Mouse (Mus musculus) c-Kit-positive CD71-positive TER-119-positive erythroid progenitor cells, embryonic 14.5 days (primary cell): ENCODE measurements around the gene Exoc6b.
A peak's percentile ranks its signal among the peaks of the same experiment; 100 is the strongest.

Experiments used
- DNase-seq: peaks from one replicate; pipeline ENCODE4 v3.0.0-alpha.2; 2013; ENCODE audit warnings: low spot score

Exoc6b gene

DNA sequence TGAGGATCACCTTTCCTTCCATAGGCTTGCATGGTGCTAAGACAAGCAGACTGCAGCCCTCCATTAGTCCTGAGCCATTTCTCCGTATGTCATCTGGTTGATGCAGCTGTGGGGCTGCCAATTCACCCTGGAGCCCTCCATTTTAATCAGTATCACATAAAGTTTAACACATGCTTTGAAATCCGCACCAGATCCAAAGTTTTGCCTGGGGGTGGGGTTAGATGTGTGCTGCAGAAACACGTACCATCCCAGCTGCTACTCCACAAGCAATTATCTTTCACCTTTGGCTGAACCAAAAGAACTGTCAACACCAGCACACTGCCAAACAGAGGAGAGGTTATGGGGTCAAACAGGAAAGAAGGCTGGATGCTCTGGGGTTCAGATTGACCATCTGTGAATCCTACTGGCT is 92.7 kb downstream of the Exoc6b start:
- DNase-seq = no peak

DNA sequence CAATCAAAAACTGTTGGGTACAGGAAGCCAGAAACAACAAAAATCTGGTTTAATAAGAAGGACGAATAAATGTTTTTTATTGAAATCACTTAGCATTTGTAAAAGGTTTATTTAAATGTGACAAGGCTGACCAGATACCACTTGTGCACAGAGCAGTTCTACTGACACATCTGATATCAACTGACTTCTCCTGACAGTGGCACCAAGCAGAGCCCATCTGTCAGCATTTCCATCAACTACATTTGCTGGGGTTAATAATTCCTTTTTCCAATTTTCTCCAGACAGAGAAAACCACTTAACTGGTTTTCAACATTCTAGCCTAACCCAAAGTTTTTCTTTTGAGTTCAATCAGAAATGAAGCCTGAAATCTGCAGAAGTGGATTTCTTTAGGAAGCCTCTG is 100.8 kb downstream of the Exoc6b start:
- DNase-seq = no peak

DNA sequence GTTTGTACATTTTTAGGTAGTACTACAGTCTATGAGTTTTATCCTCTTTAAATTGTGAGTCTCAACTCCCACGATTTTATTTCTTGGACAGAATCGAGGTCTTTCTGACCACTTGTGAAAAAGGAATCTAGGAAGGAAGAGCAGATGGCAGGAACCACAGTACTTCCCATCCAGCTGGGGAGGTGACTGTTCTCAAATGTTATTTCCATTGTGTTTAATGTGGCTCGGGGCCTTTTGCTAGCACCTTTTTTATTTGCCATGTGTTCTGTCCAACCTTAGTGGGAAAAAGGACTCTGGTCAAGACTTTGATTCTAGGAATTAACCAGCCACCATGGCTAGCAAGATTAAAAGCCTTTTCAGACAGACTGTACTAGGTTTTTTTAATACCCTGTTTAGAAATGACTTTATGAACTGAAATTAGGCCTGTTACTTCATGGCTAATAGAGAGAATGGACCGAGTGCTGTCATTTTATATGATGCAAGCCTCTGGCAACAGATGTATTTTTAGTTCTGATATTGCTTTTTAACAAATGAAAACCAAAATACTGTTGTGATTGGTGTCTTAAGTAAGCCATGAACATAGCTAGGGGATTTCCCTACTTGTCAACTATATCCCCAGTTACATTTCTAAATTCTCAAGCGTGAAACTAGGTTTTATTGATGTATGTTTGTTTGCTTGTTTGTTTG is 104.4 kb downstream of the Exoc6b start:
- no peak for DNase-seq

DNA sequence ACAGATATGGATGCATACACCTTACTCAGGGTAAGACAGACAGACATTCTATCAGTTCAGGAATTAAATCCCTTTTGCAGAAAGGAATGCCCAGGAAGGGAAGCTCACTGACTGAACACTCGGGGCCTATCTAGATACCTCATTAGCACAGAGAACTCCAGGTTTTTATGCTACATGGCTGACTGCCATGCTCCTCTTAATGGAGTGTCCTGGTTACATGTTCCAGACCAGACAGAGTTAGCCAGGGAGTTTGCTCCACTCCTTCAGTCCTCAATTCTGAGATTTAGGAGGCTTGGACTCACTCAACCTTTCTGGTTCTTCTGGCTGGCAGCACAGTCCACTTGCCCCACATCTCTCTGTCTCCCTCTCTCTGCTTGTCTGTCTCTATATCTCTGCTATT is 106.3 kb downstream of the Exoc6b start:
- DNase-seq = no peak

DNA sequence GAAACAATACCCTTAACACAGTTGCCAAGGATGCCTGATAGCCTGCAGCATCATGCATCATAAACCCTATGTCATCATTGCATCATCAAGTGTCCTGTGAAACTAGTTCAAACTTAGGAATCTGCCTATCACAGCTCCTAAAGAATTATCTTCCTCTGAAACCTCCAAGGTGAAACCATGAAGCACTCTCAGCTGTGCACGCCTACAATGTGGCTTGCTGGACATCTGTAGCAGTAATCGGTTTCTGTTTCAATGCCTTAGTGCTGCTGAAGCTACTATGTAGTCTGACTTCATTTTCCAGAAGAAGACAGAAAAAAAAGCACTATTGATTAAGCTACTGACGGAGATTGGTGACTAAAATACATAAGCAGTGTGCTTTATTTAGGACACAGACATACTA is 107.5 kb downstream of the Exoc6b start:
- no peak for DNase-seq

DNA sequence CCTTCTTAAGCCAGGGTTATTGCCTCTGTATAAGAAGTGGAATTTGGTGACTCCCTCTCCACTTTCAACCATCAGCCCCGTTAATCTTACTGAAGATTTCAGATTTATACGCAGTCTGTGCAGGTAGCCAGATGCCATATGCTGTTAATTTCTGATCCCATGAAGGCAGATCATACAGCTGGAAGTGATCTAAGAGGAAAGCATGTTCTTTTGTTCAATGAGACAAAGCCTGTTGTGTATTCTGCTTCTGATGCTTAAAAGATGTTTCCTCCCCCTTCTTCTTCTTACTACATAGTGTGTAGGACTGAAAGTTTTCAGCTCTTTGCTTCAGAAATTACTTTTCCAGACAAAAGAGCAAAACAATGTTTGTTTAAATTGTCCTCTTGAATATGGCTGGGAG is 109.8 kb downstream of the Exoc6b start:
- no peak for DNase-seq

DNA sequence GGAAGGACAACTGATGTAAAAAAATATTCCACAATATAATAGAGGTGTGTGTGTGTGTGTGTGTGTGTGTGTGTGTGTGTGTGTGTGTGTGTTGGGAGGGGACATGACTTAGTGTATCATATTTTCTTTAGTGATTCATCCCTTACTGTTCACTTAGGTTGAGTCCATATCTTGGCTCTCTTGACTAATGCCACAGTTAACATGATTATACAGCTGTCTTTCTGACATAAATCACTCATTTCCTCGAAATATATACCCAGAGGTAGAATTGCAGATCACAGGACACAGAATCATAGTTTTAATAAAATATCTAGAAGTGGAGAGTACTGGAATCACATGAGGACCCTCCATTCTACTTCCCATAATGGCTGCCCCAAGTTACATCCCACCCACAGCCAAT is 117.7 kb downstream of the Exoc6b start:
- DNase-seq = no peak

DNA sequence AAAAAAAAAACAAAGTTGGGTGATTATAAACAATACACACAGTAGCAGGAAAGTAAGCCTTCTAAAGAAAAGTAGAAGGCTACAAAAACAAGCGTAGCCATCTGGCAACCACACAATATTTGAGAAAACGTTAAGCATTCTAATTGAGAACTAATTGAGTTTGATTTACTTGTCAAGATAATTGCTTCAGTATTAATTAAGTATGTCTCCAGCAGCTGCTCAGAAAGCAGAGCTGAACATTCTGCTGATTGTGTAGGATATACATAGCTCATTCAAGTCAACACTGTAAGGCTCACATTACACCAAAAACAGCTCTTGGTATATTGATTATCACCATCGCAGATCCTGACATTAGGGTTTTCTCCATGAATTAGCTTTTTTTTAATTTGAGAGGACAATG is 122.7 kb downstream of the Exoc6b start:
- no peak for DNase-seq

DNA sequence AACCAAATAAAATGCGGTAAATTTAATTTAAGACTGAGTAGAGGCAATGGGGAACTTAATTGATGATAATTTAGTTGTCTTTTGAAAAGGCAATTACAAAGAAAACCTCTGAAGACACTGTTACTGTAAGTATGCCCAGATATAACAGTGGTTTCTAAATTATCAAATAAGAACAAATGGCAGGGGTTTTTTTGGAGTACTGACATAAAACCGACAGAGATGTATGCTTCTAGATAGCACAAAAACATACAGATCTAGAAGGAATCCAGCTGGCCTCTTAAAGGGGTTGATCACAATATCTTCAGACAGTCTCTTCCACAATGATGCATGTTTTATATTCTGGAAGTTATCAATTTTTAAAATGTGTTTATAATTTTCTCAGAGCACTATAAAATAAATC is 123.2 kb downstream of the Exoc6b start:
- DNase-seq = no peak

DNA sequence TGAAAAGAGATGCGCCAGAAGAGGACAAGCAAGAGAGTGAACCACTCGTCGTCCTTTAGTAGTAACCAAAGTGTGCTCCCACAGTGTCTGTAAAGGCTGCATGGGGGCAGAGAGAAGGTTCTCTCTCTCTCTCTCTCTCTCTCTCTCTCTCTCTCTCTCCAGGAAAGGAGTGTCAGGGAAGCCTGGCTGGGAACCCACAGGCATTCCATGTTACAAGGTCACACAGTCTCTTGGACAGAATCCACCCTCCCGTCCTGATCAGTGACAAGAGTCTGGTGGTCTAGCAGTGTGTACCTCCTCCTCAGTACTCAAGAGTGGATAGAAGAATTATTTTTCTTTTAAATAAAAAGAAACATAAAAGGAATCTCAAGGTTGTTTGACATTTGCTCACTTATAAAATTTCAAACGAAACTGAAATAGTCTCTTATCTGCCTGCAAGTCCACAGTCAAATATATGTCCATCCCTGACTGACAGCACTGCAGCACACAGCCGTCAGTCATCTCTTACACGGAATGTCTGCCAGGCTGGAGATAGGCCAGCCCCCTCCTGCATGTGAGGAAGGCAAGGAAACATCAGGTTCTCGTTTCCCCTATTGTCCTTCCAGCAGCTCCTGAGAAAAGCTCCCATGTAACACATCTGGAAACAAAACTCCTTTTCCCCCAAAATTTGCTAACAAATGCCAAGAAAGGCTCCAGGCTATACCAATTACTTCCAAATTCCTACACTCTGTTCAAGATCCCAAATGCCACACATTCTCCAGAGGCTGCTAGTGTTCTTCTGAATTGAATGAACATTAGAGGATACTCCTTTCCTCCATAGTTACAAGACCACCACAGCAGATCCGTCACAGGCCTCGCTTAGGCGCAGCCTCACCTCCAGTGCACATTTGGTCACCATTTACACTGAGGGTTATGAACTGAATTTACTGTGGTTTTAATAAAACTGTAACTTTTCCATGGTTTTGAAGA is 136.1 kb downstream of the Exoc6b start:
- no peak for DNase-seq

DNA sequence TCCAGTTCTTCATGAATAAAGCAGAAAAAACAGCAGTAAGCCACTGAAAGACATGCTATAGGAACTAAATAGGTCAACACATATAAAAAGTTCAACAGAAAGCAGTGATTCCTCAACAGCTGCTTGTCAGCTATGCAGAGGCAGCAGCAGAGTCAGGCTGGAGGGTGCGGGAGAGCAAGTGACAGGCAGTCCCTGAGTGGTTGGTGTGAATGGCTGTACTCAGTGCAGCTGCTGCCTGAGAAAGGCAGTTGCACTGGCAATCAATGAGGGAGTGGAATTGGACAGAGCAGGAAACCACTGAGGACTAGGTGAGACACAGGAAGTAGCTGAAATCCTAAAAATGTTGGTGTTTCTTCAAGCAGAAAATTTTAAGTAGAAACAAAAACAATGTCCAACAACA is 138.3 kb downstream of the Exoc6b start:
- no peak for DNase-seq

DNA sequence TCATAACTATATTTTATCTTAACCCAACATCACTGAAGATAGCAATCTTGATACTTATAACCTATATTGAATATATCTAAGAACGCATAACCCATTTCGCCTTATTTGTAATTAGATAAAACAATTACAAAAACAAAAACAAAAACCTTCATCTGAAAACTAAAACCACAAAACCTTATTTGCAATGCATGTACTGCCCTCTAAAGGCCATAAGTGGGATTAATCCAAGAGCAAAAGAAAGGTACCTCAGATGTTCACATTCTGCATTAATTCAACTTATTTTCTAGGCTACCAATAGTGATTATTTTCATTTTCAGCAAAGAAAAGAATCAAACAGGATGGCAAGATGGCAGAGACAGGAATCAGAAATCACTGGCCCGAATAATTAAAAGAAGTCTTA is 143.2 kb downstream of the Exoc6b start:
- peak; percentile 41 for DNase-seq

DNA sequence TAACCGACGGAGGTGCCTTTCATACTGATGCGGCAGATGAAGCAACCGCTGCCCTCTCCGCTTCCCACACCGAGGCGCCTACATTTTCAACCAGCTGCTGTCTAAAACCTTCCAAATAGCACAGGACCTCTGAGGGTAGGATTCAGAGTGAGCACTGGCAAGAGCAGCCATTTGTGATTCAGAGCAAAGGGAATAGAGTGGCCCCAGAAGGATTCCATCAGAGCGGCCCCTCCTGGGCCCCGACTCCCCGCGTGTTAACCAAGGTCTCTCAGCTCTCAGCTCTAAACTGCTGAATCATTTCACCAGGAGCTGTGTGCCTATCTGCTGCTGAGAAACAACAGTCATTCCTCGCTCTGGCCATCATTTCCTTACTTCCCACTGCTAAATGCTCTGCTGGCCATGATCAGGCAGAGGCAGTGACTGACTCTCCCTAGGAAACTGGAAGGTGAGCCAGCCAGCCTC is 145.5 kb downstream of the Exoc6b start:
- DNase-seq = peak; percentile 25

DNA sequence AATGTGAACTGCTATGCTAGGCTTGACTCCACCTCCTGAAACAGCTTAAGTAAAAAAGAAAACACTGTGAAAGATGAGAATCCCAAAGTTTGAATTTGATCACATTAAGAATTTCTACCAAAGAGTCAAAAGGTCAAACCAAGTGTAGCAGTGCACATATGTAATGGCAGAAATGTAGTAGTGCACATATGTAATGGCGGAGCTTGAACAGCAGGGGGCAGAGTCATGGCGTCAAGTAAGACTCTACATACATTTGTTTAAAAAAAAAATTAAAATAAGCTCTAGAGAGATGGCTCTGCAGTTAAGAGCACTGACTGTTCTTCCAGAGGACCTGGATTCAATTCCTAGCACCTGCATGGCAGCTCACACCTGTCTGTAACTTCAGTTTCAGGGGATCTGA is 153.0 kb downstream of the Exoc6b start:
- peak; percentile 48 for DNase-seq

DNA sequence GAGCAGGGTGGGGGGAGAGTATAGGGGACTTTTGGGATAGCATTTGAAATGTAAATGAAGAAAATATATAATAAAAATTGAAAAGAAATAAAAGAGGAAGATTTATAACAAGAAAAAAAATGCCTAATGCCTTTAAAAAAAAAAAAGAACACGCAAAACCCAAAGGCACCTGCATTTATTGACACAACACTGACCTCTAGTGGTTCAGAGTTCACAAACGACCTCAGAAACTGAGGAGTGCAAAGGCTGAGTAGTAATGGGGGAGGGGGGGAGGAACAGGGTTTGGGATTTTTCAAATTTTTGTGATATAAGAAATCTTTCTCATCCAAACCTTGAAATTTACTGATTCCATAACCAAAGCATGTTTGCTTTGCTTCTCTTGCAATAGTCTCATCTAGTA is 156.9 kb downstream of the Exoc6b start:
- peak; percentile 41 for DNase-seq

DNA sequence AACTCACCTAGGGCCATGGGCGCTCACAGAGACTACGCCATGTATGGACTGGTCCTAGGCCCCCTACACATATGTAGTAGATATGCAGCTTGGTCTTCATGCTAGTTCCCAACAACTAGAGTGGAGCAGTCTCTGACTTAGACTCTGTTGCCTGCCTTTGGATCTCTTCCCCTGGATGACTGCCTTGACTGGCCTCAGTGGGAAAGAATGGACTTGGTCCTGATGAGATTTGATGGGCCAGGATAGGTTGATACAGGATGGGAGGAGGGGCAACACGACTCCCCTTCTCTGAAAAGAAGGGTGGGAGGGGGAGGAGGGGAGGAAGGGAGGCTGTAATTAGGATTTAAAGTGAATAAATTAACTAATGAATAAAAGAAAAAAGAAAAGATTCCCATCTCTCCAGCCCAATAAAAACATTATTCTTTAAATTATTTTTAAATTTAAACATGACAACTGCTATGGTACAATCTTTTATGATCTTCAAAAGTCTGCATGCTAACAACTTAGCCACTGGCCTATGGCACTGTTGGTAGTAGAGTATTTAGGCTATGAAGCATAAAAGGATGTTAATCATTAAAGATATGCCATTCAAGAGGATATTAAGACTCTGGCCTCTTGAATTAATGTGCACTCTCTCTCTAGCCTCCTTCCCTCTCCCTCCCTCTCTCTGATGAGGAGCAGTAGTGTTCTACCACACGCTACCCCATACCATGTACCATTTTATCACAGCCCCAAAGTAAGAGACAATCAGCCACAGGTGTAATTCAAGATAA is 170.1 kb downstream of the Exoc6b start:
- DNase-seq = no peak

DNA sequence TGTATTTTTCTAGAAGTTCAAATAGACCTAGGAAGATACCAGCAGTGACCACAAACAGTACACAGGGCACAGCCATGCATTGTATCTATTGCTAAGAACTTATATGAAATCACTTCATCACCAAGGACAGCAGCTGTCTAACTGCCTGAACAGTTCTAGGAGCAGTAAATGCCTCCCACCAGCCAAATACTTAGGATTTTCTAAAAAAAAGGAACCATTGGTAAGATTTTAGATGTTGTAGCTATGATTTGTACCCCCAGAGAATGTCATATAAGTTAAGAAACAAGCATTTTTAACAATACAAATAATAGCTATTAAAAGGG is 175.6 kb downstream of the Exoc6b start:
- no peak for DNase-seq

DNA sequence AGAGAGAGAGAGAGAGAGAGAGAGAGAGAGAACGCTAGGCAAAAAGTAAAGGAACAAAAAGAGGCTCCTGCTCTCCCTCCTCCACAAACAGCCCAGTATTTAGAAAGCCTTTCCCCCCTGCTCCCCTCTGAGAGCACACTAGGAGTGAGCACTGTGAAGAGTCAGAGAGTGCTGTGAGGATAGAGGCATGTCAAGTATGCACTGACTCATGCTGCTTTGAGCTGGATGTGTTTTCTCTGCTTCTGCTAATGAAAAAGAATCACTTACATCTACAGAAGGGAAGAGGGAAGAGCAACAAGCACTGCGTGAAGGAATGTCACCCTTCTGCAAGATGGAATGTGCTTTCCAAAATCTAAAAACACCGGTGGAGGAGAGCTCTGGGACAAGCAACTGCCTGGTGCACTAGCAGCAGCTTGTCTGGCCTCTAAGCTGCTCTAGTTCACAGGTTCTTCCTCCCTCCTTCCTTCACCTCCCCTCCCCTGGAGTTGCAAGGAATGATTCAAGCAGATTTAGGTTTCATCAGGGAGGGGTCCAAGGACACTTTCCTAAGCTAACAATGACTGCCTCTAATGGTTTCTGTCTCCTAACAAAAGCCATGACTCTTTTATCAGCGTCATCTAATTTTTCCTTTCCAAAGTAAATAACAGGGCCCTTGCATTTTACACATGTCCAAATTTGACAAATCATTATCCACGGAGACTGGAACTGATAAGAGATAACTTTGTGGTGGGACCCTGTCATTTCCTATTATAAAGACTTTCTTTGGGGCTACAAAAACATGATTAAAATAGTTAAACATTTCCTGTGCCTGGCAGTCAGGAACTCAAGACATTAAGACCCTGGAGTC is 176.2 kb downstream of the Exoc6b start:
- no peak for DNase-seq

DNA sequence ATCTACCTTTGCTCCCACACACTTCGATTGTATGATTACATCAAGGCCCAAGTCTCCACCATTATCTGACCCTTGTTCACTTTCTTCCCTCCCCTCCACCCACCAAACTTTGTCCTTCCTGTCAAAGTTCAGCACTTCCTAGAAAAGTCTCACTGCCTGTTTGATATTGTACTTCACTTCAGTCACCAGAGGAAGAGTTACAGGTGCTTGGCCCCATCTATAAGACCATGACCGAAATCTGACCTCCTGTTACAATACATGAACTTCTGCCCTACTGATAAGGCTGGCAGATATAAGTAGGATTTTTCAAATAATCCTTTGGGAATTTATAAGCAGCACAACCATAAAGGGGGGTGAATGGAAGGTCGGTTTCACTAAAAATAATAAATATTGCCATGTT is 182.8 kb downstream of the Exoc6b start:
- no peak for DNase-seq

DNA sequence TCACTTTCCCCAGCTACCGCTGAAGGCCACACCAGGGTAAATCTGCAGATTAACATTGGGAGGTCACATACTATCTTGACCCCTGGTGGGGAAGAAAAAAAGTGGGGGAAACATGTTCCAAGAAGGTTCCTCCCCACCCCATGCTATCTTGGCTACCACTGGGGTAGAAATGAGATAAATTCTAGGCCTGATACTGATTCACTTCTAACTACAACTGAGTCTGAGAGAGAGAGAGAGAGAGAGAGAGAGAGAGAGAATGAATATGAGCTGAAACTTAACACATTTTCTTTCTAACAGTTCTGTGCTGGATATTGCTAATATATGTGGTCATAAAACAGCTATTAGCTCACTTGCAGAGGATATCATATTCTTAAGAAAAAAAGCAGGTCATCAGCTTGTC is 184.2 kb downstream of the Exoc6b start:
- DNase-seq = peak; percentile 8

DNA sequence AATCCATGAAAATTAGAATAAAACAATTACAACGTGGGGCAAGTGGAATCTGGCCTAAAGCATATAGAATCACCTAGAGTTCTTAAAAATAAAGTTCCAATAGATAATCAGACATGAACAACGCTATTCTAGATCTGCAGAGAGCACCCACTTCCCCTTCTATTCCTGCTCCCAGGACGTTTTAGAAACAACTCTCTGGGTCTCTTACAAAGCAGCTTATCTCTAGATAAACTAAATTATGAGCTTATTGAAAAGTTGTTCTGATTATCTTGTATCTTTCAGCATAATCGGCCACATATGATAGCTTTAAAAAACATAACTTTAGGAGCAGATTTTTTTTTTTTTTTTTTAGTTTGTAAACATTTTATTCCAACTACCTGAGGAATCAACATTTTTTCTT is 185.6 kb downstream of the Exoc6b start:
- DNase-seq = no peak
